Mouse (Mus musculus): Measurements from ENCODE around the gene Tcp1. TPM values are rescaled to one million over a fixed set of nuclear protein-coding genes. Genes with fewer than 3 reads are reported as not detected.
"Not testable (repeated sequence)": the region's sequence is repeated elsewhere in the genome, so short reads cannot be mapped to it uniquely, and the experiment has no call there.

Gene Tcp1
- polyA plus RNA-seq, 2 experiments: 110 to 249 TPM

DNA sequence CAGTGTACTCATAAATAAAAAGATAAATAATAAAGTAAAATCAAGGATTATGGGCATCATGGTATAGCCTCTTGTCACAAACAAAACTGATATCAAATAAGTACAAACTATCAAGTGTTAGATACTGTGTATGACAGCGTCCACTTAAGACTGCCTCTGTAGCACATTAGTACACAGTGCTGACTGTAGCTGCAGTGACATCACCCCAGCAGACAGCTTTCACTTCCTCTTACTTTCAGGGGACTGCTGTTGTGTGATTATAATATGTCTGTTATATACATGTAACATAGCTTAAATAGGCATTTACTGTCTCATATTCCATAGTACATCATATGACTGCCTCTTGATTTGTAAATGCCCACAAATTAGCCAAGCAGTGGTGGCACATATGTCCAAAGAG is 5.6 kb downstream of the Tcp1 start:
- Histone ChIP-seq H3K9ac (replicated peaks) (no peak overlapping the region), H3K4me2 (ENCODE audit: low read depth) (no peak overlapping the region), H3K4me3 (ENCODE audit: insufficient read depth in 1 of 2, low read depth in 2 of 2, low read length in 2 of 2) (no peak overlapping the region), H3K4me1 (replicated peaks; ENCODE audit: control insufficient read depth in 2 of 2, insufficient read depth in 2 of 2, low read length in 1 of 2) (peaks cover 2 to 5% of the 10 kb centered on the region in 2 experiments; a peak in 3 of 4 replicates), H3K27ac (no peak overlapping the region), H3K27me3 (ENCODE audit: control insufficient read depth, insufficient read depth, low read length) (no peaks in the 10 kb centered on the region), H3K9me3 (ENCODE audit: control insufficient read depth, low read length) (no peaks in the 10 kb centered on the region), H3K36me3 (replicated peaks; ENCODE audit: control insufficient read depth, insufficient read depth, low read depth) (peaks cover 75% of the 10 kb centered on the region)
- ATAC-seq (ENCODE audit: insufficient read depth) (no peak), DNase-seq (ENCODE audit: low read depth in 3 of 3, low spot score in 3 of 3) (no peak)
- TF ChIP-seq CTCF (IDR thresholded peaks at IDR 0.05; ENCODE audit: low read depth): no peak
- TF ChIP-seq EP300 (IDR thresholded peaks at IDR 0.05; ENCODE audit: low read depth): no peak
- 79% methylated on average over 1 of the region's 1 CpGs for WGBS (ENCODE audit: insufficient replicate concordance)

DNA sequence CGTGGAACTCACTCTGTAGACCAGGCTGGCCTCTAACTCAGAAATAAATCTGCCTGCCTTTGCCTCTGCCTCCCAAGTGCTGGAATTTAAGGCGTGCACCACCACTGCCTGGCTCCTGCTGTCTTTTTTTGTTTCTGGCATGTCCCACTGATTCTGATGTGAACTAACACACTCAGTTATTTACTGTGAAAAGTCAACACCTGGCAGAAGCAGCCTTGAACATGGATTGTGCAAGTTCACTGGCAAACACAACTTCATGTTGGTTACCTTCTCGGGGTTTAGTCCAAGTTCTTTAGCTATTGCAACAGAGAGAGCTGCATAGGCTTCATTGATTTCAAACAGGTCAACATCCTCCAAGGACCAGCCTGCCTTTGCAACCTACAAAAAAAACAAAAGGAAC is 9.5 kb downstream of the Tcp1 start:
- peak; percentile 52 for ATAC-seq (ENCODE audit: insufficient read depth)
- Histone ChIP-seq H3K9me3 (ENCODE audit: control insufficient read depth, low read length) (no peaks in the 10 kb centered on the region), H3K4me3 (ENCODE audit: insufficient read depth in 1 of 2, low read depth in 2 of 2, low read length in 2 of 2) (no peak overlapping the region), H3K27ac (no peak overlapping the region), H3K4me2 (ENCODE audit: low read depth) (no peak overlapping the region), H3K27me3 (ENCODE audit: control insufficient read depth, insufficient read depth, low read length) (no peaks in the 10 kb centered on the region), H3K4me1 (replicated peaks; ENCODE audit: control insufficient read depth in 2 of 2, insufficient read depth in 2 of 2, low read length in 1 of 2) (no peaks in the 10 kb centered on the region), H3K36me3 (replicated peaks; ENCODE audit: control insufficient read depth, insufficient read depth, low read depth) (peaks cover 57% of the 10 kb centered on the region), H3K9ac (replicated peaks) (no peak overlapping the region)
- peak in 2 of 3 experiments; percentile 17 to 43 for DNase-seq (ENCODE audit: low read depth in 3 of 3, low spot score in 3 of 3)
- no peak for TF ChIP-seq CTCF (IDR thresholded peaks at IDR 0.05; ENCODE audit: low read depth)
- TF ChIP-seq EP300 (IDR thresholded peaks at IDR 0.05; ENCODE audit: low read depth): no peak
- 73% methylated on average over 3 of the region's 3 CpGs for WGBS (ENCODE audit: insufficient replicate concordance)

DNA sequence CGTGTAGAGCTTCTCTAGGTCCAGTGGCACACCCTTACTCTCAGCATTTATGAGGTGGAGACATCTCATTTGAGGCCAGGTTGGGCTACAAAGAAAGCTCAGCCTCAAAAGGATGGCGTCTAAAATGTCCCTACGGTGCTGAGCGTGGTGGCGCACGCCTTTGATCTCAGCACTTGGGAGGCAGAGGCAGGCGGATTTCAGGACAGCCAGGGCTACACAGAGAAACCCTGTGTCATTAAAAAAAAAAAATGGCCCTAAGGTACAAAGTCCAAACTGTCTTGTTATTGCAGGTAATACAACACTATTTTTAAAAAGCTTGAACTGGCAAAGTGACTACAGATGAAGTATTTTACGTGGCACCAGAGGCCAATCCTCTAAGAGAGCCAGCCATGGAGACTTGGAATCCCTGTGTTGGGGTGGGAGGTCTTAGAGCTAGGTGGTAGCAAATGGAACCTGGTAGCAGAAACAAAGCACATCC is 10.2 kb downstream of the Tcp1 start:
- no peak overlapping the region for H3K9ac ChIP-seq (replicated peaks)
- H3K27ac ChIP-seq: no peak overlapping the region
- 0 out of 4 replicates have a peak, but pooled peaks cover 0 to 2% of the 10 kb centered on the region in 2 experiments for H3K4me1 ChIP-seq (replicated peaks; ENCODE audit: control insufficient read depth in 2 of 2, insufficient read depth in 2 of 2, low read length in 1 of 2)
- whole genome bisulfite sequencing (ENCODE audit: insufficient replicate concordance): 85% methylated on average over 8 of the region's 8 CpGs
- ATAC-seq (ENCODE audit: insufficient read depth) (no peak), DNase-seq (ENCODE audit: low read depth in 3 of 3, low spot score in 3 of 3) (no peak)
- H3K4me3 ChIP-seq (ENCODE audit: insufficient read depth in 1 of 2, low read depth in 2 of 2, low read length in 2 of 2): no peak overlapping the region
- H3K27me3 ChIP-seq (ENCODE audit: control insufficient read depth, insufficient read depth, low read length): no peaks in the 10 kb centered on the region
- TF ChIP-seq CTCF (IDR thresholded peaks at IDR 0.05; ENCODE audit: low read depth): no peak
- TF ChIP-seq EP300 (IDR thresholded peaks at IDR 0.05; ENCODE audit: low read depth): no peak
- peaks cover 49% of the 10 kb centered on the region for H3K36me3 ChIP-seq (replicated peaks; ENCODE audit: control insufficient read depth, insufficient read depth, low read depth)
- H3K9me3 ChIP-seq (ENCODE audit: control insufficient read depth, low read length): no peaks in the 10 kb centered on the region
- no peak overlapping the region for H3K4me2 ChIP-seq (ENCODE audit: low read depth)

DNA sequence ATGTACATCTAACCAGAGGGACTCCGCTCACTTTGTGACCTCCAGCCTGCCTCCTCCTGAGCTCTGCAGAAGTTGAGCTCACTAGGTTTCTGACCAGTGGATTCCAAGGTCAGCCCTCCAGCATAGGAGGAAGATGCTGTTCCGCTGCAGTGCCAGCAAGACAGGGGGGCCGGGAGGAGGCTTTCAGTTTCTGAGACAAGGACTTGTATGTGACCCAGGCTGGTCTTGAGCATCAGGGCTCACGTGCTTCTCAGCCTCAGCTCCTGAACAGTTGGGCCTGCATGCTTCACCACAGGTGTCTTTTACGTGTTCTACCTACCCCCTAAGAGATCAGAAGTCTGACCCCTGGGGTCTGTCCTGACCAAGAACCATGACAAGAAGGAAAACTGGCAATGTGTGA is 16.1 kb downstream of the Tcp1 start:
- WGBS (ENCODE audit: insufficient replicate concordance): 82% methylated on average over 5 of the region's 5 CpGs
- not testable (repeated sequence) for ATAC-seq (ENCODE audit: insufficient read depth); H3K4me2 ChIP-seq (ENCODE audit: low read depth); H3K4me1 ChIP-seq (replicated peaks; ENCODE audit: control insufficient read depth in 2 of 2, insufficient read depth in 2 of 2, low read length in 1 of 2); H3K9me3 ChIP-seq (ENCODE audit: control insufficient read depth, low read length); H3K4me3 ChIP-seq (ENCODE audit: insufficient read depth in 1 of 2, low read depth in 2 of 2, low read length in 2 of 2); H3K9ac ChIP-seq (replicated peaks); H3K27ac ChIP-seq; H3K36me3 ChIP-seq (replicated peaks; ENCODE audit: control insufficient read depth, insufficient read depth, low read depth); H3K27me3 ChIP-seq (ENCODE audit: control insufficient read depth, insufficient read depth, low read length); DNase-seq (ENCODE audit: low read depth in 3 of 3, low spot score in 3 of 3)

DNA sequence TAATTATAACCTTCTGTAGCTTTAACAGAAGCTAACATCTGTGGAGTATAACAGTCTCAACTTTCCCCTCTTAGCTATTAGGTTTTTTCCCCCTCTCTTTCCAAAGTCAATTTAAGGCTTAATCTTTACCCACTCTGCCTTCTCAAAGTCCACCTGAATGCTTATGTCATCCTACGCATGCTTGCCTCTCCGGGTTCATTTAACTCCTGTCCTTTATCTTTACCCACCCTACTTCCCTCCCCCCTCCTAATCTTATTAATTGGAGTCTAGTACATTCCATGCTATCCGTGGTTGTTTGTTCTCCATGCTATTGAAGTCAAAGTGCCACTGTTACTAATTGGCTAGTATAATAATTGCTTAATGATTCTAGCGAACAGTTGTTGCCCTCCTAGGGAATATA is 20.2 kb downstream of the Tcp1 start:
- H3K9ac ChIP-seq (replicated peaks): no peak overlapping the region
- H3K9me3 ChIP-seq (ENCODE audit: control insufficient read depth, low read length): no peaks in the 10 kb centered on the region
- ATAC-seq (ENCODE audit: insufficient read depth) (no peak), DNase-seq (ENCODE audit: low read depth in 3 of 3, low spot score in 3 of 3) (no peak)
- H3K4me3 ChIP-seq (ENCODE audit: insufficient read depth in 1 of 2, low read depth in 2 of 2, low read length in 2 of 2): no peak overlapping the region
- H3K4me2 ChIP-seq (ENCODE audit: low read depth): no peak overlapping the region
- no peaks in the 10 kb centered on the region for H3K27me3 ChIP-seq (ENCODE audit: control insufficient read depth, insufficient read depth, low read length)
- TF ChIP-seq CTCF (IDR thresholded peaks at IDR 0.05; ENCODE audit: low read depth) (no peak), EP300 (IDR thresholded peaks at IDR 0.05; ENCODE audit: low read depth) (no peak)
- 36% methylated on average over 4 of the region's 4 CpGs for WGBS (ENCODE audit: insufficient replicate concordance)
- H3K4me1 ChIP-seq (replicated peaks; ENCODE audit: control insufficient read depth in 2 of 2, insufficient read depth in 2 of 2, low read length in 1 of 2): peaks cover 0 to 9% of the 10 kb centered on the region in 2 experiments; a peak in 2 of 4 replicates
- no peak overlapping the region for H3K27ac ChIP-seq
- no peaks in the 10 kb centered on the region for H3K36me3 ChIP-seq (replicated peaks; ENCODE audit: control insufficient read depth, insufficient read depth, low read depth)
